Mouse (Mus musculus): Measurements from ENCODE around the gene Styk1.
"Not testable (repeated sequence)": the region's sequence is repeated elsewhere in the genome, so short reads cannot be mapped to it uniquely, and the experiment has no call there.

Styk1 gene

GRCm38 (mm10) chr6:131292991-131293788, 60.2 kb downstream of the Styk1 start, which contains the start of gene Magohb:
Gene Magohb (minus strand): TSS chr6:131293244.
- peak; percentile 80 for DNase-seq (ENCODE audit: inconsistent ontology term)

GRCm38 (mm10) chr6:131292276-131292990, 61.0 kb downstream of the Styk1 start:
- DNase-seq (ENCODE audit: inconsistent ontology term), result peak; percentile 58

GRCm38 (mm10) chr6:131290430-131290829, 63.0 kb downstream of the Styk1 start:
- DNase-seq (ENCODE audit: inconsistent ontology term), result no peak

GRCm38 (mm10) chr6:131278160-131278559, 75.2 kb downstream of the Styk1 start:
- not testable (repeated sequence) for DNase-seq (ENCODE audit: inconsistent ontology term)

GRCm38 (mm10) chr6:131276659-131277058, 76.7 kb downstream of the Styk1 start:
- DNase-seq (ENCODE audit: inconsistent ontology term), result no peak

- no peak for DNase-seq (ENCODE audit: inconsistent ontology term)
Measured at GRCm38 (mm10) chr6:131272311-131272710, 81.1 kb downstream of the Styk1 start.

GRCm38 (mm10) chr6:131270312-131270711, 83.1 kb downstream of the Styk1 start:
- DNase-seq (ENCODE audit: inconsistent ontology term), result no peak

- DNase-seq (ENCODE audit: inconsistent ontology term), result no peak
Measured at GRCm38 (mm10) chr6:131269599-131269998, 83.8 kb downstream of the Styk1 start.

GRCm38 (mm10) chr6:131264175-131264574, 89.2 kb downstream of the Styk1 start:
- DNase-seq (ENCODE audit: inconsistent ontology term), result no peak

GRCm38 (mm10) chr6:131262778-131263177, 90.6 kb downstream of the Styk1 start:
- DNase-seq (ENCODE audit: inconsistent ontology term), result no peak

GRCm38 (mm10) chr6:131262009-131262408, 91.4 kb downstream of the Styk1 start:
- no peak for DNase-seq (ENCODE audit: inconsistent ontology term)

All from Muller cell, postnatal 12 days (primary cell).